Mouse (Mus musculus) erythroid progenitor cell, adult 5-6 weeks (primary cell): ENCODE data around the gene Smg1. TPM values are rescaled to one million over a fixed set of nuclear protein-coding genes. Genes with fewer than 3 reads are reported as not detected.

Source experiments
- ATAC-seq: replicated peaks from 2 replicates; pipeline ENCODE4 v1.8.0; 2016; ENCODE audit warnings: moderate number of reproducible peaks, mild to moderate bottlenecking, moderate TSS enrichment, inconsistent platforms; ENCODE audit not compliant: poor library complexity, low FRiP score, severe bottlenecking
- total RNA-seq, 2 experiments: library from RNA; stranded (forward) in 1 of 2; stranded (reverse) in 1 of 2; fragments of 150-400 nt in 1 of 2; fragments of 186-747, 209-891 nt in 1 of 2; gene quantifications; 2 replicates each; pipeline versions ENCODE4 v1.2.3 to v1.2.4; 2015 to 2017; ENCODE audit warnings: low replicate concordance in 2 of 2

The Smg1 gene
- total RNA-seq, 2 experiments from 2014 or later: 39.5 to 69.6 TPM

DNA sequence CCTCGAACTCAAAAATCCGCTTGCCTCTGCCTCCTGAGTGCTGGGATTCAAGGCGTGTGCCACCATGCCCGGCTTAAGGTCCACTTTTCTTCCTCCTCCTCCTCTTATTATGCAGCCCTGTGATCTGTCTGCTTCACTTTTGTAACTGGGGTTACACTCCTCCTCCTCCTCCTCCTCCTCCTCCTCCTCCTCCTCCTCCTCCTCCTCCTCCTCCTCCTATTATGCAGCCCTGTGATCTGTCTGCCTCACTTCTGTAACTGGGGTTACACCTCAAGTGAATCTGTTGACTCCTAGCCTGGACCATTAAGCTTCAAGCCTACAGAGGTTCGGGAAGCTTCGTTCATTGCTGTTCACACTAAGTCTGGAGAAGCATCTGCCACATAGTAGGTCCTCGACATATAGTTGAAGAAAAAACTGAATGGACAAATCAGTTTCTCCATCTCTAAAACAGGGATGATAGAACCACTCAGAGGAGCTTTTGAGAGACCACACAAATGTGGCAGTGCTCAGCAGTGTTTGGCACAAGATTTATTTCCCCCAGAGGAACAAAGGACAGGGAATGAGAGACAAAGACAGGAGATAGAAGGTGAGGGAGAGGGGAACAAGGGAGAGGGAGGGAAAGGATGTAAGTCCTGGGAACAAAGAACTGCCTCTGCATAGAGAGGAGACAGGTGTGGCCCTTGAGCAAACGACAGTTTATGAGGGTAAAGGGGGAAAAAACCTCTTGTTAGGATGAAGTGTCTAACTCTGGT lies 126.5 kb downstream of the Smg1 start:
- no peak for ATAC-seq

DNA sequence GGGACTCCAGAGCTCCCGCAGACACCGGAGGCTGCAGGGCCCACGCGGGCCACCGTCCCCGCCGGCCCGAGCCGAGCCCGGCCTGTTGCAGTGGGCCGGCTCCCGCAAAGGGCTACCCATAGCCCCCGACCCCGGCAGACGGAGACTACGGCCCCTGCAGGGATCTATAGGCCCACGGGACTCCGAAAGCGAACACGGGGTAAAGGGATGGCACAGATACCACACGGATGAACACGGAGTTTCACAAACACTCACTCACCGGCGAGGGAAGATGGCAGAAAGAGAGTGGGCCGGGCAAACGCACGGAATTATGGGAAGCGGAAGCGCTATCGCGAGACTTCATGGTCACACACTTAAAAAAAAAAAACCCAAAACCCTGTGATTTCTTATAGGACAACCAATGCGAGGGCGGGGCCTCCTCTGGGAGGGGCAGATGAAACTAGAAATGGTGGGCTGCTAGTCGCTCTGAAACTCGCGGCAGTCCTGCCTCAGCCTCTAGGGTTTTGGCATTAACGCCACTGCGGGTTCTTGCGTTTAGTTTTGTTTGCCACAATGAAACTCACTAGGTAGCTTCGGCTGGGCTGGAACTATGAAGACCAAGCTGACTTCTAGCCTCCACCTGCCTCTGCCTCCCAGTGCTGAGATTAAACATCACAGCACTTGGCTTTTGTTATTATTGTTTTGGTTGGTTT lies 127.4 kb downstream of the Smg1 start, which contains the start of gene Rps15a:
Gene Rps15a, minus strand, starts transcription at position 312 of the 692 bp plus-strand sequence.
- peak; percentile 90 for ATAC-seq

DNA sequence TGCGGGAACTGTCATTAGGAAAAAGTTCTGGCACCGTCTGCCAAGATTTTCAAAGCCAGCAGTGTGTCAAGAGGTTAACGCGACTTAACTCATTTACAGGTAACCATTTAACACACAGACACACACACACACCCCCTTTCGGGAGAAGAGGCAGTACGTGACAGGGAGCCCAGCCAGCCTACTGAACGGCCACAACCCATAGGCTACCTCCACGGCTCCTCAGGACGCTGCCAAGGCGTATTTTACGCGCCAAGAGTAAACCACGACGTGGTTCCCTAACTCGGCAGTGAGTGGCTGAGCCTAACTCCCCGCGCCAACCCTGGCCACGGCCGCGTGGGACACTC lies 128.0 kb downstream of the Smg1 start:
- peak; percentile 45; the same call in 1 of the 2 replicates for ATAC-seq

DNA sequence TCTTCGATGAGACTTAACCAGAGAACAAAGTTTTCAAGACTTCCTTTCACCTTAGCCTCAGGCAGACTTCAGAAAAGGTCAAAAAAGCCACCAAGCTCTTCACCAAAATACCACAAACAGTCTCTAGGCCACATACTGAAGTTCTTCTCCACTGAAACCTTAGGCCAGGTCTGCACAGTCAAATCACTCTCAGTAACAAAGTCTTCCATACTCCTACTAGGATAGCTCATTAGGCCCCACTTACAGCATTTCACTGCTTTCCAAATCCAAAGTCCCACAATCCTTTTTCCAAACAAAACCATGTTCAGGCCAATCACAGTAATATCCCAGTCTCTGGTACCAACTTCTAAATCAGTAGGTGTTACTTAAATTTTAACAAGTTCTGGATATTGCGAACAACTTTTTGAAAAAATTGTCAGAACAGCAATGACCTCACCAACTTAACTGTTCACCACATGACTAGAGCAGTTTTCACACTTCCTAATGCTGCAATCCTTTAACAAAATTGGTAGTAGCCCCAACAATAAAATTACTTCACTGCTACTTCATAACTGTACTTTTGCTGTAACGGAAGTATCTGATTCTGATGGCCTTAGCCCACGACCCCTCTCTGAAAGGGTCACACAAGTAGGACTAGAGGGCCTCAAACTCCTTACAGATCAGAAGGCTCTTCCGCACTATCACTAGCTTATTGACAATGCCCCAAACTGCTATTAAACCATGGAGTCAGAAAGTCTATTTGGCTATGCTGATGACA lies 129.8 kb downstream of the Smg1 start:
- no peak for ATAC-seq

DNA sequence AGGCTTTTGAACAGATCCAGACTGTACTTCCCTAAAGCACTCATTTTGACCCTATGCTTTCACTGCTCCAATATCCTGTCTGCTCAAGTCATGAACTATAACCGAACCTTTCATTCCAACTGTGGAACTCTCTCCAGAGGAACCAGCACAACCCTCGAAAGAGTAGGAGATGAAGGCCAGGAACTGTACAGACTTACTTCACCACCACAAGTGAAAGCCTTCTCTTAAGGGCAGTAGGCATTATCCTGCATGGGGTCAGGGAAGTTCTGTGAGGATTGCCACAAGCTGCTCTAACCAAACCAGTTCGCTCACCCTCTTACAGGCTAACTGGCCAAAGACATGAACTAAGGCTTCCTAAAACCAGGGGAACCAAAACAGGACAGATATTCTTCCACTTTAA lies 132.3 kb downstream of the Smg1 start:
- ATAC-seq: no peak

DNA sequence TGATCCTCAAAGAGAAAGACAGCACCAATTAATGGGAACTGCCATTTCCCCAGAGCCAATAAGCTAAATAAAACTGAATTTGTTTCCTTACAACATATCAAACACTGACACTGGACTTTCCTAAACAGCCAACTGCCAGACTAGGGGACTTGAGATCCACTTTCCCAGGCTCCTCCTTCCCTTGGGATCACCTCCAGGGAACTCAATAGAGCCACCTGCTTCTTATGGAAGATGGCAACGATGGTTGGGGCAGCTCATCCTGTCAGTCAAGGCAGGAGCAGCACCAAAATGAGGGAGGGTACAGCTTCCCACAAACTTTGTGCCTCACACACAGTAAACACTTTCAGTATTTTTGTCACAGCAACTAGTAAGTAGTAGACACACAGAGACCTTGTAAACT lies 135.8 kb downstream of the Smg1 start:
- no peak for ATAC-seq

DNA sequence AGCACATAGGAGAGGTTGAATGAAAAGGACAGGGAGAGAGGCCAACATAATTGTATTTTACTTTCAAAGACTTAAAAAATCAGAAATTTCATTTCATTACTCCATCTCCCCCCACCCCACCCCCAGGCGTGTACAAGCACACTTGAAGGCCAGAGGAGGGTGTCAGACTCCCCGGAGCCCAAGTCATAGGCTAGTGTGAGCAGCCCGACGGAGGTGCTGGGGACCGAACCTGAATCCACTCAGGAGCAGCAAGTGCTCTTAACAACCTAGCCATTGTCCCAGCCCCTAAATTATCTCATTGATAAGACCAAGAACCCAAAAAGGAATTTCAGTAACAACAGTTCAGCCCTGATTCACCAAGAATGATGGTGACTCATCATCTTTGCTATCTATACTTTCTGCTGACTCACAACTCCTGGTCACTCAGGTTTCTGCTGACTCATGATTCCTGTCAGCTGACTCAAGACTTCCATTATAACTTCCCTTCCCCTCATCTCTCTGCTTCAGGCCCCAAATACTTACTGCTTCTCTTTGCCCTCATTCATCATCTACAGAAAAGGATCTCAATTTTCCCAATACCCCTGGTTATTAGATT lies 138.9 kb downstream of the Smg1 start:
- peak; percentile 78 for ATAC-seq

DNA sequence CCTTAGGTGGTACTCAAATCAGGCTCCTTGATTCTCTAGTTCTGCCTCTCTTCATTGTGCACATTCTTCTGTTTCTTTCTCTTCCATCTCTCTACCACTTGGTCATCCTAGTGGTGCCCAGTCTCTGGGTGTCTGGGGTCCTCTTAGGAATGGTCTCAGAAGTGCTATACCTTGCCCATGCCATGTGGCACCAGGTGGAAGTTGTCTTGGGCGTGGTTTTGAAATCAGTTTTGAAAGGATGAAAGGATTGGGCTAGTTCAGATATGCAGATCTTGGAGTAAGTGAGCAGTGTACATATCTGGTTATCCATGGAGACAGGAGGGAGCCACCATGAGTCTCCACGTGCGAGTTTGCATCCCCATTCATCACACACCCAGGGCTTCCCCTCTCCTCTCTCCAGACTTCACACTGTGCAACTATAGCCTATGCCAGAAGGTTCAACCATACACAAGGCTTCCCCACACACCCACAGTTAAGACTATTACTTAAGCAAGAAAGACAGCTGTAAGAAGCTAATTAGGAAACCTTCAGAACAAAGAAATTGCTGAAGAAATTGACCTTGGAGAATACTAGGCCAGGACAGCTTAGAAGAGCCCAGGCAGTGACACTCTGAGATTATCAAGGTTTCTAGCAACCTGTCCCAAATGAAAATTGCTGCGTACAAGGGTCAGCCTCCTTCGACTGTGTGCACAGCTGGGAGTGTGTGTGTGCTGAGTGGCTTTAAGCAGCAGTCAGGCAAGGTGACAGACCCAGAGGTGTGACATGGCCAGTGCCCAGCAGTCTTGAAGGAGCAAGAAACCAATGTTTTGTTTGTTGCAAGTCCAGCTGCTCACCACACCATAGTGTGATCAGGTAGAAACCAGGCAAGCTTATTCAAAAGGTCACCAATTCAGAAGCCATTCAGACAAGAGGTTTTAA lies 139.7 kb downstream of the Smg1 start:
- ATAC-seq: no peak

DNA sequence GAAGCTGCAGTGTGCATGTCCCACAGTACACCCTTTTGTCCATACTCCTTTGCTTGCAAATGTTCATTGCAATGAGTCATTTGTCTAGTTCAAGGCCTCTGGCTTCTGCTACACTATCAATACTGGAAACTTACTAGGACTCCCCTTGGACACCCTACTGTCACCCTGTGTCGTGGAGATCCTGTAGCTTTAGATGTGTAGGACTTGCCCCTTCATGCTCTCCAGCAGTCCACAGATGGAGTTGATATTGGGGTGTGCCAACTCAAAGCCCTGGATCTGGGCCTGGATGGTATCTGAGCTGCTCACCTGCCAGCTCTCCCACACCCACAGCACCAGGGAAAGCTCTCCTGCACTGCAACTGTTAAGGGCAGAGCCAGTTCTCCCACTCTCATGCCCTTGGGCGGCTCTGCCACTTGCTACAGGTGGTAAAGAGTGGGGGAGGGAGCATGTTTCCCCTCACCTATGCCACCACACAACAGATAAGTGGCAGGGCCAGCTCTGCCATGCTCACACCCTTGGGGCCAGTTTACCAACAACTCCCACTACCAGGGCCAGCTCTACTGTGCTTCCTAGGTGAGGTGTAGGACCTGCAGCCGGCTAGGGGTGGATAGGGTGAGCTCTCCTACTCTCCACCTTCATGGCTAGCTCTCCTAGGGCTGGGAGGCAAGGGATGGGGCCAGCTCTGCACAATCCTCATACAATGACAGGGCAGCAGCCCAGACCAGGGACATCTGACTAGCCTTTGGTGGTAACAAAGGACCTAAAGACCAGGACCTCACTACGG lies 140.6 kb downstream of the Smg1 start:
- ATAC-seq: no peak

DNA sequence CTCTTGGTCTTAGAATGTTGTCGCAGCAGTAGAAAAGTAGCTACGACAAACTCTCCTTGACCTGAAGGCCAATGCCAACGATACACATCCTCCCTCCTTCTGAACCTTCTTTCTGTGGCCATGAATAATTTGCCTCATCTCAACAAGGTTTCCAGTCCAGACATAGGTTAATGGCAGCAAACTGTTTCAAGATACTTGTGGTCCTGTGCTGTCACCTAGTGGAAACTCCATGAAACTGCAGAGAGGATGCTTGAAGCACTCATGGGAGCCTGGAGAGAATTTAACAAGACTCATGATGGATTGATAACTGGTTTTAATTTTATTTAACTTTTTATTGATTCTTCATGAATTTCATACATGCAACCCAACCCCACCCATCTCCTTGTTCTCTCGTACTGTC lies 141.2 kb downstream of the Smg1 start:
- peak; percentile 58; the same call in 1 of the 2 replicates for ATAC-seq

DNA sequence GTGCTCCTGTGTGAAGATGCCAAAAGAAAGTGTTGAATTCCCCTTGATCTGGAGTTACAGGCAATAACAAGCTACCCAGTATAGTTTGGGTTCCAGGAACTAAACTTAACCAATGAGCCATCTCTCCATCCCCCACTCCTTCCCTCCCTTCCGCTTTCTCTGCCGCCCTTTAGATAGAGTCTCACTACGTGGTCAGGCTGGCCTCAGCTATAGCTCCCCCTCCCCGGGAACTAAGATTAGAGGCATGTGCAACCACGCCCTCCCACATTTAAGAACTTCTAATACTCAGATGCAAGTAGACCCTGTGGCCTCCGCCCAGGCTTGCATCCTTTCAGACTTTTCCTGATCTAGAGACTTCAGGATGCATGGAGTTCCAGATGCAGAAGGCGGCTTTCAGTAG lies 145.9 kb downstream of the Smg1 start:
- ATAC-seq: no peak

Other genes starting within 250 kb of the Smg1 start
- gene Rps15a, start 127.5 kb downstream of the Smg1 start, total RNA-seq (2015; ENCODE audit: low replicate concordance): 614 and 728 TPM in 2 replicates
- gene Rps15a, start 127.5 kb downstream of the Smg1 start, total RNA-seq (2017; ENCODE audit: low replicate concordance): 193 and 335 TPM in 2 replicates
- gene Arl6ip1, start 114.0 kb downstream of the Smg1 start, total RNA-seq (2015; ENCODE audit: low replicate concordance): 748 and 760 TPM in 2 replicates
- 576 and 709 TPM in 2 replicates for gene Arl6ip1, start 114.0 kb downstream of the Smg1 start, total RNA-seq (2017; ENCODE audit: low replicate concordance)
- not detected in 2 replicates for gene Syt17, start 204.6 kb upstream of the Smg1 start, total RNA-seq (2015; ENCODE audit: low replicate concordance)
- 0.51 TPM in 1 of 2 replicates, not detected in the other for gene Syt17, start 204.6 kb upstream of the Smg1 start, total RNA-seq (2017; ENCODE audit: low replicate concordance)
- 1.7 and 4.0 TPM in 2 replicates for gene Itpripl2, start 248.3 kb upstream of the Smg1 start, total RNA-seq (2015; ENCODE audit: low replicate concordance)
- 2.7 and 4.6 TPM in 2 replicates for gene Itpripl2, start 248.3 kb upstream of the Smg1 start, total RNA-seq (2017; ENCODE audit: low replicate concordance)